Mouse (Mus musculus) stomach, embryonic 14.5 days (tissue): ENCODE data around the gene Adamts7. TPM values are rescaled to one million over a fixed set of nuclear protein-coding genes. Genes with fewer than 3 reads are reported as not detected.

Source experiments
- ATAC-seq: fragments of 200-750 bp; cut with Nextera tagmentation; 2 replicates; pipeline ENCODE4 v1.8.0; 2017; ENCODE audit warnings: low read depth, moderate TSS enrichment; ENCODE audit not compliant: insufficient number of reproducible peaks, insufficient read depth, low FRiP score
- H3K27ac ChIP-seq: fragments of 300-500 bp; sonication (generic); 2 replicates; pipeline ENCODE4 v1.5.1; 2014; ENCODE audit warnings: mild to moderate bottlenecking, low read length, moderate library complexity, mixed read lengths
- H3K27me3 ChIP-seq: fragments of 300-500 bp; sonication (generic); 2 replicates; pipeline ENCODE4 v1.6.1; 2014; ENCODE audit warnings: low read length, control low read depth, mixed read lengths; ENCODE audit not compliant: control insufficient read depth, insufficient read depth
- H3K36me3 ChIP-seq: fragments of 300-500 bp; sonication (generic); 2 replicates; pipeline ENCODE4 v1.6.1; 2014; ENCODE audit warnings: mild to moderate bottlenecking, control low read depth, low read length, moderate library complexity, mixed read lengths; ENCODE audit not compliant: control insufficient read depth, insufficient read depth
- H3K4me1 ChIP-seq: fragments of 300-500 bp; sonication (generic); 2 replicates; pipeline ENCODE4 v1.6.1; 2014; ENCODE audit warnings: low read length, control low read depth, mixed read lengths; ENCODE audit not compliant: control insufficient read depth, insufficient read depth
- H3K4me2 ChIP-seq: fragments of 300-500 bp; sonication (generic); replicated peaks from 2 replicates; pipeline ENCODE4 v1.6.1; 2014; ENCODE audit warnings: low read depth, low read length, control low read depth
- H3K4me3 ChIP-seq: fragments of 300-500 bp; sonication (generic); 2 replicates; pipeline ENCODE4 v1.5.1; 2014; ENCODE audit warnings: low read depth, low read length, control low read depth
- H3K9ac ChIP-seq: fragments of 300-500 bp; sonication (generic); replicated peaks from 2 replicates; pipeline ENCODE4 v1.6.1; 2014; ENCODE audit warnings: low read depth, mild to moderate bottlenecking, control low read depth, low read length, moderate library complexity, mixed read lengths
- H3K9me3 ChIP-seq: fragments of 300-500 bp; sonication (generic); 2 replicates; pipeline ENCODE4 v1.6.1; 2016; ENCODE audit warnings: low read depth, low read length, control low read depth; ENCODE audit not compliant: control insufficient read depth
- WGBS: fragments of 180-500 bp; shearing (Covaris S2); extraction: QIAGEN DNeasy Blood & Tissue Kit; methylation state at CpG from one replicate; pipeline ENCODE4 v1.1.7; 2014; 5-methylcytosine and 5-hydroxymethylcytosine counted together
- polyA plus RNA-seq: library from polyadenylated mRNA; unstranded; fragments of >200 nt; fragmentation: Nextera tagmentation; extraction: Ambion mirVana; gene quantifications from 2 replicates; pipeline ENCODE4 v1.2.1, GENCODE M21; 2014

The Adamts7 gene
- polyA plus RNA-seq, 1 experiment from 2014 or later = 20.1 TPM

- H3K4me2 ChIP-seq = no peak overlapping the region
- WGBS = 74% methylated on average over 9 of the region's 9 CpGs
- no peaks in the 10 kb centered on the region for H3K9me3 ChIP-seq
- H3K9ac ChIP-seq = no peak overlapping the region
- ATAC-seq = no peak
- H3K27ac ChIP-seq = no peak overlapping the region
- H3K4me1 ChIP-seq = no peaks in the 10 kb centered on the region
- H3K36me3 ChIP-seq = no peaks in the 10 kb centered on the region
- no peak overlapping the region for H3K4me3 ChIP-seq
- no peaks in the 10 kb centered on the region for H3K27me3 ChIP-seq
These were observed 26.7 kb upstream of the Adamts7 start for GRCm38 (mm10) chr9:90135963-90136677.

- Histone ChIP-seq H3K9me3 (no peaks in the 10 kb centered on the region), H3K9ac (no peak overlapping the region), H3K27me3 (no peaks in the 10 kb centered on the region), H3K36me3 (no peaks in the 10 kb centered on the region), H3K4me1 (no peaks in the 10 kb centered on the region), H3K4me2 (no peak overlapping the region), H3K4me3 (no peak overlapping the region), H3K27ac (no peak overlapping the region)
- 88% methylated on average over 1 of the region's 1 CpGs for WGBS
- ATAC-seq = no peak
These were observed 26.2 kb upstream of the Adamts7 start for GRCm38 (mm10) chr9:90136678-90136965.

GRCm38 (mm10) chr9:90145788-90146187 is 17.1 kb upstream of the Adamts7 start:
- Histone ChIP-seq H3K4me3 (no peak overlapping the region), H3K9me3 (no peaks in the 10 kb centered on the region), H3K4me1 (no peaks in the 10 kb centered on the region), H3K27ac (no peak overlapping the region), H3K4me2 (no peak overlapping the region), H3K36me3 (no peaks in the 10 kb centered on the region), H3K9ac (no peak overlapping the region), H3K27me3 (no peaks in the 10 kb centered on the region)
- WGBS = 41% methylated on average over 2 of the region's 2 CpGs
- ATAC-seq = no peak

GRCm38 (mm10) chr9:90146869-90147268 is 16.0 kb upstream of the Adamts7 start:
- no peaks in the 10 kb centered on the region for H3K27me3 ChIP-seq
- H3K4me1 ChIP-seq = no peaks in the 10 kb centered on the region
- no peak overlapping the region for H3K9ac ChIP-seq
- WGBS = 64% methylated on average over 5 of the region's 5 CpGs
- H3K27ac ChIP-seq = no peak overlapping the region
- H3K36me3 ChIP-seq = no peaks in the 10 kb centered on the region
- H3K9me3 ChIP-seq = no peaks in the 10 kb centered on the region
- ATAC-seq = no peak
- H3K4me2 ChIP-seq = no peak overlapping the region
- H3K4me3 ChIP-seq = no peak overlapping the region

- WGBS = 8% methylated on average over 29 of the region's 29 CpGs
- Histone ChIP-seq H3K9me3 (peaks cover 4% of the 10 kb centered on the region; the same call in 1 of the 2 replicates), H3K9ac (peak overlapping the region; percentile 73; the same call in 1 of the 2 replicates), H3K27me3 (no peaks in the 10 kb centered on the region), H3K4me3 (peak overlapping the region; percentile 72), H3K27ac (peak overlapping the region; percentile 86; the same call in 1 of the 2 replicates), H3K4me2 (peak overlapping the region; percentile 90), H3K36me3 (no peaks in the 10 kb centered on the region), H3K4me1 (peaks cover 8% of the 10 kb centered on the region; the same call in 1 of the 2 replicates)
- peak; percentile 88 for ATAC-seq
These were observed 485 bp upstream of the Adamts7 start for GRCm38 (mm10) chr9:90162243-90162925.

- Histone ChIP-seq H3K4me1 (peaks cover 8% of the 10 kb centered on the region; the same call in 1 of the 2 replicates), H3K4me2 (peak overlapping the region; percentile 90), H3K27me3 (no peaks in the 10 kb centered on the region), H3K9me3 (peaks cover 4% of the 10 kb centered on the region; the same call in 1 of the 2 replicates), H3K4me3 (peak overlapping the region; percentile 72), H3K27ac (0 out of 2 replicates have a peak overlapping the region, but pooled peaks have one; percentile 86), H3K36me3 (no peaks in the 10 kb centered on the region), H3K9ac (peak overlapping the region; percentile 73)
- under 1% methylated on average over 18 of the region's 18 CpGs for WGBS
- peak; percentile 51 for ATAC-seq
These were observed 853 bp downstream of the Adamts7 start for GRCm38 (mm10) chr9:90163749-90164095.

GRCm38 (mm10) chr9:90164670-90165453 is 2.0 kb downstream of the Adamts7 start:
- H3K36me3 ChIP-seq = no peaks in the 10 kb centered on the region
- WGBS = 63% methylated on average over 4 of the region's 4 CpGs
- no peaks in the 10 kb centered on the region for H3K27me3 ChIP-seq
- H3K9me3 ChIP-seq = peaks cover 1% of the 10 kb centered on the region; the same call in 1 of the 2 replicates
- no peak for ATAC-seq
- no peak overlapping the region for H3K9ac ChIP-seq
- peak overlapping the region; percentile 72; the same call in 1 of the 2 replicates for H3K4me3 ChIP-seq
- H3K4me1 ChIP-seq = peaks cover 8% of the 10 kb centered on the region; the same call in 1 of the 2 replicates
- H3K27ac ChIP-seq = no peak overlapping the region
- peak overlapping the region; percentile 90 for H3K4me2 ChIP-seq

GRCm38 (mm10) chr9:90165590-90165989 is 2.7 kb downstream of the Adamts7 start:
- 77% methylated on average over 4 of the region's 4 CpGs for WGBS
- H3K4me2 ChIP-seq = no peak overlapping the region

More at GRCm38 (mm10) chr9:90165590-90165989, 2.7 kb downstream of the Adamts7 start:
- Histone ChIP-seq H3K9me3 (no peaks in the 10 kb centered on the region; the same call in 1 of the 2 replicates), H3K27ac (no peak overlapping the region), H3K4me1 (peaks cover 8% of the 10 kb centered on the region; the same call in 1 of the 2 replicates), H3K27me3 (no peaks in the 10 kb centered on the region), H3K36me3 (no peaks in the 10 kb centered on the region), H3K9ac (no peak overlapping the region), H3K4me3 (no peak overlapping the region)
- ATAC-seq = no peak
